Mouse (Mus musculus): Measurements from ENCODE around the gene Spsb1.

The Spsb1 gene

GRCm38 (mm10) chr4:149954893-149955439 is at the start of gene Spsb1:
Spsb1 (minus strand) TSS chr4:149955043.
- DNase-seq = peak; percentile 99

- no peak for DNase-seq
Measured at GRCm38 (mm10) chr4:150003641-150004040, 48.8 kb upstream of the Spsb1 start.

GRCm38 (mm10) chr4:150003021-150003580 is 48.3 kb upstream of the Spsb1 start:
- DNase-seq = peak; percentile 79

- peak; percentile 74 for DNase-seq
Measured at GRCm38 (mm10) chr4:150002021-150002528, 47.2 kb upstream of the Spsb1 start.

- peak; percentile 46 for DNase-seq
Measured at GRCm38 (mm10) chr4:150001221-150001860, 46.5 kb upstream of the Spsb1 start.

- DNase-seq = no peak
Measured at GRCm38 (mm10) chr4:149999931-150000555, 45.2 kb upstream of the Spsb1 start.

- no peak for DNase-seq
Measured at GRCm38 (mm10) chr4:149999510-149999900, 44.7 kb upstream of the Spsb1 start.

GRCm38 (mm10) chr4:149998786-149999509 is 44.1 kb upstream of the Spsb1 start:
- DNase-seq = no peak

GRCm38 (mm10) chr4:149997999-149998398 is 43.2 kb upstream of the Spsb1 start:
- no peak for DNase-seq

- no peak for DNase-seq
Measured at GRCm38 (mm10) chr4:149996440-149996839, 41.6 kb upstream of the Spsb1 start.

- DNase-seq = no peak
Measured at GRCm38 (mm10) chr4:149995911-149996310, 41.1 kb upstream of the Spsb1 start.

GRCm38 (mm10) chr4:149994218-149994617 is 39.4 kb upstream of the Spsb1 start:
- no peak for DNase-seq

GRCm38 (mm10) chr4:149992670-149993032 is 37.8 kb upstream of the Spsb1 start:
- no peak for DNase-seq

GRCm38 (mm10) chr4:149991755-149992669 is 37.2 kb upstream of the Spsb1 start:
- DNase-seq = no peak

GRCm38 (mm10) chr4:149990954-149991633 is 36.3 kb upstream of the Spsb1 start:
- DNase-seq = peak; percentile 71

GRCm38 (mm10) chr4:149990212-149990953 is 35.5 kb upstream of the Spsb1 start:
- peak; percentile 60 for DNase-seq

- peak; percentile 96 for DNase-seq
Measured at GRCm38 (mm10) chr4:149988931-149989556, 34.2 kb upstream of the Spsb1 start.

GRCm38 (mm10) chr4:149988301-149988700 is 33.5 kb upstream of the Spsb1 start:
- DNase-seq = no peak

- no peak for DNase-seq
Measured at GRCm38 (mm10) chr4:149986671-149987417, 32.0 kb upstream of the Spsb1 start.
